Mouse (Mus musculus): Measurements from ENCODE around the gene Ttc28.
A peak's percentile ranks its signal among the peaks of the same experiment; 100 is the strongest.

Ttc28 gene

DNA sequence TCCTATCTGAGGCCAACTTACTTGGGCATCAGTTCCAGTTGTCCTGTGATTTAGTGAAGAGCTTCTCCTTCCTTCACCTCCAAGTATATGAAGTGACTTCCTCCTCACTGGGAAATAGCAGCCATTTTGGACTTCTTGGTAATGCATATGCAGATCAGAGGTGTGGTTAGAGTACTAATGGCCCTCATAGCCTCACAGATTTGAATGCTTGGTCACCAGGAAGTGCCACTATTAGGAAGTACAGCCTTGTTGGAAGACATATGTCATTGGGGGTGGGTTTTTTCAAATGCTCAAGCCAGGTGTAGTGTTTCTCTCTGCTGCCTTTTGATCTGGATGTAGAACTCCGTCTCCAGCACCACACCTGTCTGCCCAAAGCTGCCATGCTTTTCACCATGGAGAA, 10.3 kb downstream of the Ttc28 start:
- DNase-seq, result no peak

- DNase-seq, result no peak
Observed at GRCm38 (mm10) chr5:110890561-110890960, 11.0 kb downstream of the Ttc28 start.

DNA sequence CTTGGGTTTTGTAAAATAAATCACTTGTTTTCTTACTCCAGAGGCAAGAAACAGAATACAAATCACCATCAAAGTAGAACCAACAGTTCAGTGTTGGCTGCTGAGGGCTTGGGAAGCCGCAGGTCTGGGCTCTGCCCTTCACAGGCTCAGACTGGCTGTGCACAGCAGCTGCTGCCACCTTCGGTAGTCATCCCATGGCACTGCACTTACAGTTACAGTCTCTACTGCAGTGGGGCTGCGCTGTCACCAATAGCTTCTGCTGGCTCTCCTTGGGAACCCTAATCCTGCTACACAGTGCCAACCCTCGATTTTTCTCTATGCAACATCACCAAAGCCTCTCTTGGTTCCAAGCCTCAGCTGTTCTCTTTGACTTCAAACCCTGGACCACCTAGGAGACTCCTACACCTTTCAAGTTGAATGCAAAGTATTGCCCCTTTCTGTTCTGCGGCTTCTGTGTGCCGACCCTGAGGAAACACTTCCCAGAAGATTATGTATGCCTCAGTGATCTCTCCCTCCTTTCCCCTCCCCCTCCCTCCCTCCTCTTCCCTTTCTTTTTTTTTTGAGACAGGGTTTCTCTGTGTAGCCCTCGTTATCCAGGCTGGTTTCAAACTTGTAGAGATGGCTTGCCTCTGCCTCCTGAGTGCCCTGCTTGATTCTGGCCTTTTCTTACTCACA, 17.6 kb downstream of the Ttc28 start:
- no peak for DNase-seq

GRCm38 (mm10) chr5:110898169-110898568, 18.6 kb downstream of the Ttc28 start:
- DNase-seq, result no peak

- DNase-seq, result no peak
Observed at GRCm38 (mm10) chr5:110898785-110899184, 19.2 kb downstream of the Ttc28 start.

GRCm38 (mm10) chr5:110900331-110900730, 20.7 kb downstream of the Ttc28 start:
- no peak for DNase-seq

DNA sequence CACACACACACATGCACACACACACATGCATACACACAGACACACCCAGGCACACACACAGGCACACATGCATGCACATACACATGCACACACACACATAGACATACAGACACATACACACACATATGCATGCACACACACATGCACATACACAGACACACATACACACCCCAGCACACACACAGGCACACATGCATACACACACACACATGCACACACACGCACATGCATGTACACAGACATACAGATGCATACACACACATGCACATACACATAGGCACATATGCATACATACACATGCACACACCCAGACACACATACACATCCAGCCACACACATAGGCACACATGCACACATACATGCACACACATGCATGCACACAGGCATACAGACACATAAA, 27.1 kb downstream of the Ttc28 start:
- no peak for DNase-seq

DNA sequence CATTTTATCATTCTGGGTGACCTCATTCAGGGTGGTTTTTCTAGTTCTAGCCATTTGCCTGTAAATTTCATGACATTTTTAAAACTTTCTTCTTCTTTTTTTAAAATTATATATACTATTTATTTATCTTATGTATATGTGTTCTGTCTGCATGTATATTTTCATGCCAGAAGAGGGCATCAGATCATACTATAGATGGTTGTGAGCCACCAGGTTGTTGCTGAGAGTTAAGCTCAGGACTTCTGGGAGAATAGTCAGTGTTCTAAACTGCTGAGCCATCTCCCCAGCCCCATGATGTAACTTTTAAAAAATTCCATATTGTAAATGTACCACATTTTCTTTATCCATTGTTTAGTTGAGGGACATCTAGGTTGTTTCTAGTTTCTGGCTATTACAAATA, 29.3 kb downstream of the Ttc28 start:
- no peak for DNase-seq

DNA sequence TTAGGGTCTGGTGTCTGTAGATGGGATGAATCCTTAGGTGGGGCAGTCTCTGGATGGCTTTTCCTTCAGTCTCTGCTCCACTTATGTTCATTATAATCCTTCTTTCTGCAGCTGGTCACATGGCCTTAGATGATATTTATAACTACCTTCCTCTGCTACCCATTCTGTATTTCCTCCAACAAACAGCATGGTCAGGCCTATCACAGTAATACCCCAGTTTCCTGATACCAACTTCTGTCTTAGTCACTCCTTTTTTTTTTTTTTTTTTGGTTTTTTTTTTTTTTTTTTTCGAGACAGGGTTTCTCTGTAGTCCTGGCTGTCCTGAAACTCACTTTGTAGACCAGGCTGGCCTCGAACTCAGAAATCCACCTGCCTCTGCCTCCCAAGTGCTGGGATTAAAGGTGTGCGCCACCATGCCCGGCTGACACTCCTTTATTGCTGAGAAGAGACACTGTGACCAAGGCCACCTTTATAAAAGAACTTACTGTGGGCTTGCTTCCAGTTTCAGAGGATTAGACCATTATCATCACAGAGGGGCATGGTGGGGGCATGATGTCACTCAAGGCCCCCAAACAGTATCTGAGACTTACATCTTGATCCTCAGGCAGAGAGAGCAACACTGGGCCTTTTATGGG, 30.5 kb downstream of the Ttc28 start:
- no peak for DNase-seq

DNA sequence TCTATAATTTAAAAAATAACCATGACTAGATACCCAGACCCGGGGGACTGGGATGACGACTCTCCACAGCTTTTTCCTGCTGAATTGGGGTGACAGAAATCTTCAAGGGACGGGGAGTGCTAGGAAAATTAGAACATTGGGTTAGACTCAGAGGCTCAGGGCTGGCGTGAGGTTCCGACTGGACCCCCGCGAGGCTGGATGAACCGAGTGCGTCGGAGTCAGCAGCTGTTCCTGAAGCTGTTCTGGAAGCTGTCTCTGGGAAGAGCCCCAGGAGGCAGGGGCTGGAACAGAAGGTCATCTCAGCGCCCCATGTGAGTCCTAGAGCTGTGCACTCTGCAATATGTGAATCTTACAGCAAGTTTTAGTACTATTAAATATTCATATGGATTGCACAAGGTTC, 35.3 kb downstream of the Ttc28 start:
- no peak for DNase-seq

GRCm38 (mm10) chr5:110916241-110916640, 36.6 kb downstream of the Ttc28 start:
- DNase-seq, result peak; percentile 18

- DNase-seq, result no peak
Observed at GRCm38 (mm10) chr5:110919541-110919940, 39.9 kb downstream of the Ttc28 start.

GRCm38 (mm10) chr5:110923336-110923735, 43.7 kb downstream of the Ttc28 start:
- DNase-seq, result no peak

DNA sequence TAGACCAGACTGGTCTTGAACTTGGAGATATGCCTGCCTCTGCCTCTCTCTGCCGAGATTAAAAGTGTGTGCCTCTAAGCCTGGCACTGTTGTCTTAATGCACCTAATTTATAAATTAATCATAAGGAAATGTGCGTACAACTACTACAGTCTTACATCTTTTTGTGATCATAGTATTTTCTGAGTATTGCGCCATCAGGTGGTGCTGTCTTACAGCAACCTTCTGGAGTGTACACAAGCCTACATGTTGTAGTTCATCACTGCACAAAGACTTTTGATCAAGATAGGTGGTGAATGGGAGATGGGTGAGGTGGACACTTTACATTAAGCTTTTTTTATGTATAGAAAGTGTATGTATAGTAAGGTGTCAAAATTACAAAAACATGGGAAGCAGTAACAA, 45.0 kb downstream of the Ttc28 start:
- DNase-seq, result no peak

- DNase-seq, result no peak
Observed at GRCm38 (mm10) chr5:110925804-110926203, 46.2 kb downstream of the Ttc28 start.

GRCm38 (mm10) chr5:110928289-110928688, 48.7 kb downstream of the Ttc28 start:
- DNase-seq, result no peak

DNA sequence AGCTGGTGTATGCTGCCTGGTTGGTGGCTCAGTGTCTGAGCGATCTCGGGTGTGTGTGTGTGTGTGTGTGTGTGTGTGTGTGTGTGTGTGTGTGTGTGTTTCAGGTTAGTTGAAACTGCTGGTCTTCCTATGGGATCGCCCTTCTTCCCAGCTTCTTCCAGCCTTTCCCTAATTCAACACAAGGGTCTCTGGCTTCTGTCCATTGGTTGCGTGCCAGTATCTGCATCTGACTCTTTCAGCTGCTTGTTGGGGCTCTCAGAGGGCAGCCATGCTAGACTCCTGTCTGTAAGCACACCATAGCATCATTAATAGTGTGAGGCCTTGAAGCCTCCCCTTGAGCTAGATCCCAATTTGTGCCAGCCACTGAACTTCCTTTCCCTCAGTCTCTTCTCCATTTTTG, 49.7 kb downstream of the Ttc28 start:
- DNase-seq, result no peak

- DNase-seq, result no peak
Observed at GRCm38 (mm10) chr5:110936606-110937005, 57.0 kb downstream of the Ttc28 start.

- DNase-seq, result no peak
Observed at GRCm38 (mm10) chr5:110944326-110944725, 64.7 kb downstream of the Ttc28 start.

DNA sequence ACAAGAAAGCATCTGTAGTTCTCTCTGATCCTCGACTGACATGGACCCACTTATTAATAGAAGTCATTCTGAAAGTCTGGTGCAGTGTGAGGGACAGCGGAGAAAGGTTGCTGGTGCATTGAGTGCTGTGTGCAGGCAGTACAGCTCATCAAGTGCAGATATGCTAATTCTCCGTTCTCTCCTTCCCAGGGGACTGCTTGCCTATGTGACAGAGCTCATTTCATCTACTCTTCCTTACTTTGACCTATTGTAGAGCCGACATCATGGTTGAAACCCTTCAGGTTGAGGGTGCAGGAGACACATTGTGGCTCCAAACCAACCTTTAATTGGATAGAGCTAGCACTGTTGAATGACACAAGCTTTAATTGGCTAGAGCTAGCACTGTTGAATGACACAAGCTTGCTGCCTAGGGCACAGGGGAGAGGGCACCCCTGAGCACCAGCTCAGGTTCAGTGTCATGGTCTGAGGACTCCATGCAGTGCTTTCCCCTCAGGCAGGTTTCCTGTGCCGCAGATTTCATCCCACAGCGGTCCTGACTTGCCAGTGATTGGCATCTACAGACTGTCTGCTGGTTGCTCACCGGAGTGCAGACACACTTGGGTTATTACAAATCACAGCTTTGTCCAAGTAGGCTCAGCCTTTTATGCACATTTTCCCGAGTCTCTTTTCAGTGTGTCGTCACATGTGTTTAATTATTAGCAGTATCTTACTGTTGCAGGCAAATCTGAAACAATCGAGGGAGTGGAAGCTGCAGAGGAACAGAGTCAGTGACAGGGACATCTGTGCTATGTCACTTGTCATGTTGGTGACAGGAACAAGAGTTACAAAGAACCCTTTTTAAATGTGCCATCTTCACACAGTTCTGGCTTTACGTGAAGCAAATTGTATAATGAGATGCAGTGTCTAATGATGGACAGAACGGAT, 69.1 kb downstream of the Ttc28 start:
- no peak for DNase-seq

DNA sequence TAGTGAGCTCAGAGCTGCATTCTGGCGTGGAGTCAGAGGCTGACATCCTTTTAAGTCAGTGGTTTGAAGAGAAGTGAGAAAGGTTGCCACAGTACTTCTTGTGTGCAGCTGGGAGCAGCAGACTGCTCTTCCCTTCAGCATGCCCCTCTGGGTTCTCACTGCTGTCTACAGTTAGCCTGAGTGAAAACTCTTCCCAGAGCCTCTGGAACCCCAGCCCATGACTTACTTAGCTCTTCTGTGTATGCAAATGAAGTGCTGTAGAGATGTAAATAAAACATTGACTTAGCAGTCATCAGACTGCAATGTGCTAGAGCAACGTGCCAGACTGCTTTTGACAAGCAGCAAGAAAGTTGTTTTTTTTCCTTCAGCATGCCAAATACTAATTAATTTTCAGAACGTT, 70.2 kb downstream of the Ttc28 start:
- no peak for DNase-seq

GRCm38 (mm10) chr5:110958196-110958595, 78.6 kb downstream of the Ttc28 start:
- no peak for DNase-seq

- no peak for DNase-seq
Observed at GRCm38 (mm10) chr5:110960067-110960466, 80.5 kb downstream of the Ttc28 start.

DNA sequence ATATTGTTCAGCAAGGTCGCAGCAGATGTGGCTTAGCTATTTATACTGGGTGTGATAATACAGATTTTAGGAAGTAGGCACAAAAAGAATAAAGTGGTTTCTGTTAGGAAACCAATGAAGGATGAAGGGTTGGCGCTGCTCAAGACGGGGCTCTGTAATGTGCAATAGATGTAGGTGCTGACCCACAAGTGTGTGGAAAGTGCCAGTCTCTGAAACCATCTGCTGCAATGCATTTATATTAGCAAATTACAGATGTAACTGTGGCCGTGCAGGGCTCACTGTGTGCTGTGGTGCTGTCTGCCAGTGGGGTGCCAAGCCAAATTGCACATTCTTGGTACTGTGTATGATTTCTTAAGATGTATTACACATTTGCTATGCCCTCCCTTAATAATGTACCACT, 81.3 kb downstream of the Ttc28 start:
- DNase-seq, result no peak

All from cerebellum, adult 9-11 months (tissue).